Comparison of ENCODE assay signal across 8 mouse cellular contexts in the genomic region with DNA sequence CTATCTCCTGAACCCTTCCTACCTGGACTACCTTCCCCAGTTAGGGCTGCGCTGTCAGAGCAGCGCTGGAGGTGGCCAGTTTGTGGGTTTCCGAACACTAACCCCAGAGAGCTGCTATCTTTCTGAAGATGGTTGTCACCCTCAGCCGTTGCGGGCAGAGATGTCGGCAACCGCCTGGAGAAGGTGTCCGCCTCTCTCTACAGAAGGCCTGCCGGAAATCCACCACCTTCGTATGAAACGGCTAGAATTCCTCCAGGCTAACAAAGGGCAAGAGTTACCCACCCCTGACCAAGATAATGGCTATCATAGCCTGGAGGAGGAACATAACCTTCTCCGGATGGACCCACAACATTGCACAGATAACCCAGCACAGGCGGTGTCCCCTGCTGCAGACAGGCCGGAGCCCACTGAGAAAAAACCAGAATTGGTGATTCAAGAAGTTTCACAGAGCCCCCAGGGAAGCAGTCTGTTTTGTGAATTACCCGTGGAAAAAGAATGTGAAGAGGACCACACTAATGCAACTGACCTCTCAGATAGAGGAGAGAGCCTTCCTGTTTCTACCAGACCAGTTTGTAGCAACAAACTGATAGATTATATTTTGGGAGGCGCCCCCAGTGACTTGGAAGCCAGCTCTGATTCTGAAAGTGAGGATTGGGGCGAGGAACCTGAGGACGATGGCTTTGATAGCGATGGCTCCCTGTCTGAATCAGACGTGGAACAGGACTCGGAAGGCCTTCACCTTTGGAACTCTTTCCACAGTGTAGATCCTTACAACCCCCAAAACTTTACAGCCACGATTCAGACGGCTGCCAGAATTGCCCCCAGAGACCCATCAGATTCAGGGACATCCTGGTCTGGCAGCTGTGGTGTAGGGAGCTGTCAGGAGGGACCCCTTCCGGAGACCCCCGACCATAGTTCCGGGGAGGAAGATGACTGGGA. TPM values are rescaled to one million over a fixed set of nuclear protein-coding genes. Genes with fewer than 3 reads are reported as not detected.
DNase-seq lines count a peak whose midpoint lies in the region; ATAC-seq and TF ChIP-seq lines count a peak whose summit lies in the region.

No protein-coding gene starts in this region.

- no peak for DNase-seq in lung, postnatal 36 days
- DNase-seq in hindbrain, embryonic 11.5 days (ENCODE audit: low spot score): no peak
- peak; percentile 36 for DNase-seq in liver, postnatal 0 days
- DNase-seq in thymus, postnatal 14 days: peak; percentile 38
- DNase-seq in left cerebral cortex, adult 18-20 months (ENCODE audit: low spot score in 2 of 2): no peak

- no peak for TF ChIP-seq EP300 in liver, postnatal 0 days (IDR thresholded peaks at IDR 0.05; ENCODE audit: low read depth)

- peak overlapping the region; percentile 98 for H3K27ac ChIP-seq in lung, embryonic 16.5 days (ENCODE audit: low read length)
- peak overlapping the region; percentile 94; the same call in 1 of the 2 replicates for H3K27ac ChIP-seq in cortical plate, adult 2 months (ENCODE audit: insufficient read depth, low read length)
- H3K27ac ChIP-seq in hindbrain, embryonic 11.5 days (ENCODE audit: low read depth, low read length): peak overlapping the region; percentile 95
- H3K27ac ChIP-seq in liver, postnatal 0 days (ENCODE audit: low read depth): peak overlapping the region; percentile 98

- no peaks in the 10 kb centered on the region for H3K9me3 ChIP-seq in lung, embryonic 16.5 days (ENCODE audit: control insufficient read depth, low read length)
- no peaks in the 10 kb centered on the region for H3K9me3 ChIP-seq in hindbrain, embryonic 11.5 days (ENCODE audit: control insufficient read depth, low read length)
- no peaks in the 10 kb centered on the region for H3K9me3 ChIP-seq in liver, postnatal 0 days (ENCODE audit: low read length)

- ATAC-seq in lung, embryonic 16.5 days (ENCODE audit: low read depth): no peak
- ATAC-seq in hindbrain, embryonic 11.5 days (ENCODE audit: low FRiP score): no peak
- ATAC-seq in liver, postnatal 0 days: no peak
- no peak for ATAC-seq in activated CD4-positive, CD25-positive, alpha-beta regulatory T cell, adult 4 months

- peak overlapping the region; percentile 94 for H3K4me2 ChIP-seq in lung, embryonic 16.5 days (ENCODE audit: low read depth, low read length)
- H3K4me2 ChIP-seq in hindbrain, embryonic 11.5 days (replicated peaks; ENCODE audit: low read depth, low read length): peak overlapping the region; percentile 98
- H3K4me2 ChIP-seq in liver, postnatal 0 days (ENCODE audit: low read depth, low read length): peak overlapping the region; percentile 85

- no peak for TF ChIP-seq POLR2A in cortical plate, adult 2 months (IDR thresholded peaks at IDR 0.05; ENCODE audit: extremely low read depth, insufficient read depth, low read length)

- 4% methylated on average over 26 of the region's 26 CpGs for WGBS in lung, embryonic 16.5 days
- 17% methylated on average over 26 of the region's 26 CpGs for WGBS in hindbrain, embryonic 11.5 days
- WGBS in liver, postnatal 0 days (ENCODE audit: insufficient replicate concordance): 2% methylated on average over 26 of the region's 26 CpGs

- peak overlapping the region; percentile 98 for H3K9ac ChIP-seq in lung, embryonic 16.5 days (ENCODE audit: low read length)
- H3K9ac ChIP-seq in hindbrain, embryonic 11.5 days (ENCODE audit: low read depth, low read length): peak overlapping the region; percentile 98
- H3K9ac ChIP-seq in liver, postnatal 0 days (replicated peaks): peak overlapping the region; percentile 88

- H3K4me3 ChIP-seq in lung, embryonic 16.5 days (ENCODE audit: low read length): peak overlapping the region; percentile 76
- H3K4me3 ChIP-seq in cortical plate, adult 2 months (ENCODE audit: insufficient read depth, low read length): peak overlapping the region; percentile 95
- peak overlapping the region; percentile 98 for H3K4me3 ChIP-seq in hindbrain, embryonic 11.5 days (ENCODE audit: low read depth, low read length)
- peak overlapping the region; percentile 82 for H3K4me3 ChIP-seq in liver, postnatal 0 days (ENCODE audit: low read depth, low read length)

- TF ChIP-seq CTCF in cortical plate, adult 2 months (IDR thresholded peaks at IDR 0.05; ENCODE audit: extremely low read depth, insufficient read depth, low read length): no peak
- TF ChIP-seq CTCF in liver, postnatal 0 days (IDR thresholded peaks at IDR 0.05; ENCODE audit: low read depth): no peak

- H3K27me3 ChIP-seq in lung, embryonic 16.5 days (ENCODE audit: control insufficient read depth, insufficient read depth, low read depth, low read length): no peaks in the 10 kb centered on the region
- H3K27me3 ChIP-seq in hindbrain, embryonic 11.5 days (ENCODE audit: control insufficient read depth, insufficient read depth, low read length): no peaks in the 10 kb centered on the region
- H3K27me3 ChIP-seq in liver, postnatal 0 days (ENCODE audit: insufficient read depth, low read length): no peaks in the 10 kb centered on the region

- H3K36me3 ChIP-seq in lung, embryonic 16.5 days (ENCODE audit: control insufficient read depth, insufficient read depth, low read length): peaks cover 17% of the 10 kb centered on the region
- H3K36me3 ChIP-seq in hindbrain, embryonic 11.5 days (ENCODE audit: control insufficient read depth, insufficient read depth, low read length): no peaks in the 10 kb centered on the region
- peaks cover 36% of the 10 kb centered on the region for H3K36me3 ChIP-seq in liver, postnatal 0 days (replicated peaks; ENCODE audit: insufficient read depth, low read length)

- H3K4me1 ChIP-seq in lung, embryonic 16.5 days (replicated peaks; ENCODE audit: control insufficient read depth, insufficient read depth, low read length): peaks cover 26% of the 10 kb centered on the region
- H3K4me1 ChIP-seq in cortical plate, adult 2 months (ENCODE audit: control insufficient read depth, insufficient read depth, low read length): peaks cover 3% of the 10 kb centered on the region
- H3K4me1 ChIP-seq in hindbrain, embryonic 11.5 days (replicated peaks; ENCODE audit: control insufficient read depth, insufficient read depth, low read length): peaks cover 20% of the 10 kb centered on the region
- H3K4me1 ChIP-seq in liver, postnatal 0 days (ENCODE audit: insufficient read depth): peaks cover 17% of the 10 kb centered on the region

RNA-seq across cellular contexts. Expression of a gene that starts 1.7 kb away (rescaled TPM):
- polyA plus RNA-seq in lung, embryonic 16.5 days (2015; fragmentation: Nextera tagmentation; extraction: Ambion mirVana): 39.0 and 42.5 TPM in 2 replicates
- 23.9 and 25.6 TPM in 2 replicates for polyA plus RNA-seq in cortical plate, adult 2 months (2012; rRNA removed)
- 37.8 and 48.7 TPM in 2 replicates for polyA plus RNA-seq in hindbrain, embryonic 11.5 days (2014; fragmentation: Nextera tagmentation; extraction: Ambion mirVana)
- 24.3 and 27.0 TPM in 2 replicates for polyA plus RNA-seq in liver, postnatal 0 days (2015; fragmentation: Nextera tagmentation; extraction: Ambion mirVana)
- 10 to 100 TPM; 44.6 to 49.3 TPM for total RNA-seq in left cerebral cortex, adult 18-20 months (2021)
- polyA plus RNA-seq in activated CD4-positive, CD25-positive, alpha-beta regulatory T cell, adult 4 months (2017; shearing (Covaris generic)): 10 to 100 TPM; 21.7 to 22.4 TPM

RNA-seq across cellular contexts. Expression of a gene that starts 31.4 kb away (rescaled TPM):
- polyA plus RNA-seq in lung, embryonic 16.5 days (2015; fragmentation: Nextera tagmentation; extraction: Ambion mirVana): 8.0 and 8.3 TPM in 2 replicates
- polyA plus RNA-seq in cortical plate, adult 2 months (2012; rRNA removed): 82.2 and 83.2 TPM in 2 replicates
- 14.6 and 22.1 TPM in 2 replicates for polyA plus RNA-seq in hindbrain, embryonic 11.5 days (2014; fragmentation: Nextera tagmentation; extraction: Ambion mirVana)
- polyA plus RNA-seq in liver, postnatal 0 days (2015; fragmentation: Nextera tagmentation; extraction: Ambion mirVana): 3.8 and 4.0 TPM in 2 replicates
- 10 to 100 TPM; 78.2 to 91.1 TPM for total RNA-seq in left cerebral cortex, adult 18-20 months (2021)
- under 1 TPM in 1 of 2 experiments, not detected in 1; 0.06 TPM for polyA plus RNA-seq in activated CD4-positive, CD25-positive, alpha-beta regulatory T cell, adult 4 months (2017; shearing (Covaris generic))

Comparison
In these comparisons a context has a peak if more than half of its experiments do, and no peak if none do; other contexts are left out.
1. DNase-seq: peak in liver, postnatal 0 days (single experiment) and thymus, postnatal 14 days (single experiment); none in lung, postnatal 36 days (single experiment), hindbrain, embryonic 11.5 days (single experiment) and left cerebral cortex, adult 18-20 months (0 of 2).
2. Peak in every context shown above with its lines, with median percentiles within 50 percentile points of each other: H3K27ac ChIP-seq, H3K4me2 ChIP-seq, H3K4me3 ChIP-seq and H3K9ac ChIP-seq.